Comparison of ENCODE assay signal across 31 mouse cellular contexts in the genomic region with DNA sequence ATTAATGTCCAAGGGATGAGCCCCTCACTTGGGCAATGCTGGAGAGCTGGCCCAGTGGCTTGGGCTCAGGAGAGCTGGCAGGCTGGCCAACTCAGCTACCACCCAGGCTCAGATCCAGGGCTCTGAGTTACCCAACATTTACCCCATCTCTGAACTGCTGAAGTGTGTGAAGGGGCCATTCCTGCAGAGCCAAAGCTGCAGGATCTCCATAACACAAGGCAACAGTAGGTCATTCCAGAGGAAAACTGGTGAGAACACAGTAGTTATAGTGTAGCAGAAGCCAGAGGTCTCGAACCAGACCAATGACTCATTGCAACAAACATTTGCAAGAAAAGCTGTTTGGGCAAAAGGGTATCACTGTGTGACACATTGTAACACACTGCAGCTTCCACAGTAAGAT. TPM values are rescaled to one million over a fixed set of nuclear protein-coding genes. Genes with fewer than 3 reads are reported as not detected.
DNase-seq lines count a peak whose midpoint lies in the region; ATAC-seq and TF ChIP-seq lines count a peak whose summit lies in the region.
"Had no signal": no experiment of that assay in that cellular context is flagged by ENCODE, and none has a peak within 500 bp of the region (broad histone marks: within the 10 kb centered on the region; RNA-seq: fewer than 3 reads in every experiment).

No protein-coding gene starts in this region.

- peaks cover 23% of the 10 kb centered on the region for H3K4me1 ChIP-seq in heart, embryonic 12.5 days (replicated peaks)
- H3K4me1 ChIP-seq in heart, postnatal 0 days (ENCODE audit: control insufficient read depth, insufficient read depth) = peaks cover 14% of the 10 kb centered on the region; the same call in 1 of the 2 replicates
- H3K4me1 ChIP-seq: embryonic facial prominence, embryonic 12.5 days; embryonic facial prominence, embryonic 15.5 days had no signal

- H3K4me3 ChIP-seq in heart, embryonic 12.5 days = no peak overlapping the region
- no peak overlapping the region for H3K4me3 ChIP-seq in heart, postnatal 0 days (ENCODE audit: low read depth, low read length)
- H3K4me3 ChIP-seq: embryonic facial prominence, embryonic 12.5 days; embryonic facial prominence, embryonic 15.5 days; gastrocnemius, adult 2 months had no signal

- TF ChIP-seq EP300 in heart, postnatal 0 days (IDR thresholded peaks at IDR 0.05; ENCODE audit: low read depth) = no peak

- 0 out of 2 replicates have a peak overlapping the region, but pooled peaks have one; percentile 4 for H3K27ac ChIP-seq in heart, embryonic 12.5 days (ENCODE audit: poor library complexity, severe bottlenecking)
- H3K27ac ChIP-seq in heart, postnatal 0 days (ENCODE audit: low read depth) = 0 out of 2 replicates have a peak overlapping the region, but pooled peaks have one; percentile 2
- H3K27ac ChIP-seq: embryonic facial prominence, embryonic 12.5 days; embryonic facial prominence, embryonic 15.5 days; gastrocnemius, adult 2 months; hindbrain, embryonic 14.5 days; hindbrain, postnatal 0 days had no signal

- in situ Hi-C loops in Patski (cut with MboI; ENCODE audit: low pct_unique_long_range_greater_than_20kb) = no loop called here

- H3K9me3 ChIP-seq in heart, embryonic 12.5 days (replicated peaks) = no peaks in the 10 kb centered on the region
- no peaks in the 10 kb centered on the region for H3K9me3 ChIP-seq in heart, postnatal 0 days (replicated peaks; ENCODE audit: control insufficient read depth, low read length)
- H3K9me3 ChIP-seq: embryonic facial prominence, embryonic 12.5 days; embryonic facial prominence, embryonic 15.5 days had no signal

- H3K9ac ChIP-seq in heart, embryonic 12.5 days = no peak overlapping the region; the same call in 1 of the 2 replicates
- H3K9ac ChIP-seq in heart, postnatal 0 days (replicated peaks; ENCODE audit: low read depth, low read length) = no peak overlapping the region
- H3K9ac ChIP-seq: embryonic facial prominence, embryonic 12.5 days; embryonic facial prominence, embryonic 15.5 days; forebrain, postnatal 0 days; hindbrain, embryonic 14.5 days had no signal

- no peak for TF ChIP-seq CTCF in heart, postnatal 0 days (IDR thresholded peaks at IDR 0.05; ENCODE audit: low read depth)
- TF ChIP-seq CTCF in Patski (IDR thresholded peaks at IDR 0.05) = no peak

- H3K4me2 ChIP-seq in heart, embryonic 12.5 days = no peak overlapping the region
- no peak overlapping the region for H3K4me2 ChIP-seq in heart, postnatal 0 days (ENCODE audit: low read depth, low read length)
- H3K4me2 ChIP-seq: embryonic facial prominence, embryonic 12.5 days; embryonic facial prominence, embryonic 15.5 days; heart, embryonic 11.5 days; hindbrain, embryonic 14.5 days had no signal

- DNase-seq in heart, adult 9 months (ENCODE audit: low spot score in 2 of 2) = no peak
- no peak for DNase-seq in heart, postnatal 0 days (ENCODE audit: low spot score)
- DNase-seq in heart, postnatal 4 days = no peak
- DNase-seq in 3T3-L1 (ENCODE audit: low read depth, low spot score) (peak; percentile 49), Patski (ENCODE audit: low read depth, low spot score) (no peak)
- DNase-seq in lung, postnatal 10 days = no peak
- DNase-seq: adrenal gland, adult 8-10 months; cerebellum, adult 18-20 months; cerebellum, adult 9-10 months; cerebellum, postnatal 14 days; forebrain, postnatal 0 days; gastrocnemius, adult 2 months; gastrocnemius, postnatal 14 days; heart, postnatal 10 days; heart, postnatal 36 days; kidney, adult 18-20 months had no signal

- no peak for ATAC-seq in heart, embryonic 12.5 days (ENCODE audit: insufficient number of reproducible peaks, low FRiP score)
- no peak for ATAC-seq in heart, postnatal 0 days (ENCODE audit: insufficient read depth, low read depth)
- ATAC-seq in Patski = peak; percentile 47
- ATAC-seq: CD4-positive, CD25-positive, alpha-beta regulatory T cell, adult 4 months; forebrain, embryonic 14.5 days; forebrain, postnatal 0 days; hindbrain, postnatal 0 days; inflammation-experienced regulatory T-cells, adult 6 months; intestine, embryonic 16.5 days had no signal

- no peaks in the 10 kb centered on the region for H3K27me3 ChIP-seq in heart, embryonic 12.5 days (replicated peaks)
- H3K27me3 ChIP-seq in heart, postnatal 0 days (ENCODE audit: control insufficient read depth, insufficient read depth, low read length) = no peaks in the 10 kb centered on the region
- H3K27me3 ChIP-seq in Patski = no peaks in the 10 kb centered on the region
- H3K27me3 ChIP-seq: embryonic facial prominence, embryonic 12.5 days; embryonic facial prominence, embryonic 15.5 days had no signal

- WGBS in heart, embryonic 12.5 days = 63% methylated on average over 1 of the region's 1 CpGs
- 65% methylated on average over 1 of the region's 1 CpGs for WGBS in heart, postnatal 0 days

- CTCF ChIA-PET in Patski (lab: Charles Lee) = no interaction called here

- POLR2A ChIA-PET in Patski (lab: Charles Lee) = no interaction called here

- H3K36me3 ChIP-seq in heart, embryonic 12.5 days = peaks cover 34% of the 10 kb centered on the region
- peaks cover 23% of the 10 kb centered on the region; the same call in 1 of the 2 replicates for H3K36me3 ChIP-seq in heart, postnatal 0 days (replicated peaks; ENCODE audit: control insufficient read depth, insufficient read depth, low read length)
- H3K36me3 ChIP-seq: embryonic facial prominence, embryonic 12.5 days; embryonic facial prominence, embryonic 15.5 days had no signal

RNA-seq across cellular contexts. Expression of a gene that starts 28.7 kb away (rescaled TPM):
- 54.6 and 59.1 TPM in 2 replicates for polyA plus RNA-seq in heart, embryonic 12.5 days (2016; fragmentation: Nextera tagmentation; extraction: Ambion mirVana)
- total RNA-seq in heart, postnatal 0 days (2014; rRNA removed; ENCODE audit: low replicate concordance) = 47.8 and 51.7 TPM in 2 replicates
- polyA plus RNA-seq in heart, postnatal 0 days (2015; fragmentation: Nextera tagmentation; extraction: Ambion mirVana) = 82.5 and 83.7 TPM in 2 replicates
- total RNA-seq in heart, postnatal 4 days (2021) = 10 to 100 TPM; 55.9 to 61.1 TPM
- polyA plus RNA-seq in Patski (2021) = 98.8 TPM

RNA-seq across cellular contexts. Expression of a gene that starts 43.2 kb away (rescaled TPM):
- polyA plus RNA-seq in heart, embryonic 12.5 days (2016; fragmentation: Nextera tagmentation; extraction: Ambion mirVana) = 0.50 and 1.0 TPM in 2 replicates
- total RNA-seq in heart, postnatal 0 days (2014; rRNA removed; ENCODE audit: low replicate concordance) = not detected in 2 replicates
- polyA plus RNA-seq in heart, postnatal 0 days (2015; fragmentation: Nextera tagmentation; extraction: Ambion mirVana) = 0.23 and 0.83 TPM in 2 replicates
- not detected for total RNA-seq in heart, postnatal 4 days (2021)
- polyA plus RNA-seq in Patski (2021) = not detected
- total RNA-seq: forebrain, postnatal 0 days; gastrocnemius, adult 2 months; gastrocnemius, postnatal 14 days; heart, postnatal 10 days; heart, postnatal 36 days; hindbrain, postnatal 0 days; MEL had no signal
- polyA plus RNA-seq: C2C12; CD4-positive, CD25-positive, alpha-beta regulatory T cell, adult 4 months; embryonic facial prominence, embryonic 12.5 days; forebrain, embryonic 11.5 days; forebrain, embryonic 14.5 days; forebrain, postnatal 0 days; frontal cortex, adult 2 months; hindbrain, embryonic 11.5 days; hindbrain, embryonic 14.5 days; hindbrain, postnatal 0 days; inflammation-experienced regulatory T-cells, adult 6 months had no signal
